Mouse (Mus musculus): ENCODE measurements around the gene Sbp.

DNA sequence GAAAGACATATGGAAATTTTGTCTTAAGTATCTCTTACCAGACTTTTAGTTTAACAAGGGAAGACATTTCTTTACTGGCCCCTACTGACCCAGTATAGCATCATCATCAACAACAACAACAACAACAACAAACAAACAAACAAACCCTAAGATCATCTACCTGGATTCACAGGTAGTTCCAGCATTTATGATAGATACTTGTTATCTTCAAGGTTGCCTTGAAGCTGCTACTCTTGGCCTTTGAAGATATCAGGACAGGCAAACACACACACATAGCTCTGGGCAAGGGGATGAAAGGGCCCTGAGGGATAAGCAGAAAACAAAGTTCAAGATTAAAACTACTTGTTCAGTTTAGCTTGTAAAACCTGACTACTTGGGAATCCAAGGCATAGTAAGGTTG, at the start of gene Sbp:
- no peak for TF ChIP-seq CTCF (IDR thresholded peaks at IDR 0.05; ENCODE audit: extremely low read depth, insufficient read length, insufficient replicate concordance, low read depth, low read length)
- no peak for TF ChIP-seq POLR2A (IDR thresholded peaks at IDR 0.05; ENCODE audit: low read depth, low read length)
